Mouse (Mus musculus): ENCODE data around the gene Gm5798. TPM values are rescaled to one million over a fixed set of nuclear protein-coding genes. Genes with fewer than 3 reads are reported as not detected.

Gm5798 gene
- not detected for total RNA-seq (2023)

GRCm38 (mm10) chr14:41348309-41348708 lies at the start of gene Gm5798:
Gene Gm5798 (plus strand): TSS chr14:41348609.

GRCm38 (mm10) chr14:41386279-41386678 lies 37.9 kb downstream of the Gm5798 start, which contains the start of gene Gm7945:
Gene Gm7945 (minus strand): TSS chr14:41386379.

Other genes starting within 250 kb of the Gm5798 start
- gene Mat1a, start 243.6 kb upstream of the Gm5798 start, total RNA-seq (2023): not detected
- gene Sftpa1, start 216.8 kb upstream of the Gm5798 start, total RNA-seq (2023): not detected
- gene Mbl1, start 197.2 kb upstream of the Gm5798 start, total RNA-seq (2023): not detected
- gene Sftpd, start 163.5 kb upstream of the Gm5798 start, total RNA-seq (2023): not detected
- gene Gm2832, start 69.8 kb upstream of the Gm5798 start, total RNA-seq (2023): not detected
- not detected for gene Gm7945, start 37.8 kb downstream of the Gm5798 start, total RNA-seq (2023)
- gene Gm6482, start 59.7 kb downstream of the Gm5798 start, total RNA-seq (2023): not detected
- gene Gm7954, start 104.9 kb downstream of the Gm5798 start, total RNA-seq (2023): not detected
- gene Gm3486, start 140.9 kb downstream of the Gm5798 start, total RNA-seq (2023): not detected
- not detected for gene Gm7970, start 207.0 kb downstream of the Gm5798 start, total RNA-seq (2023)
- gene 1700049E17Rik2, start 224.6 kb downstream of the Gm5798 start, total RNA-seq (2023): not detected

All from B cell, adult 67 days (primary cell).